Comparison of ENCODE assay signal across 16 mouse cellular contexts in genomic region chr19:4072706-4073424, GRCm38 (mm10). TPM values are rescaled to one million over a fixed set of nuclear protein-coding genes. Genes with fewer than 3 reads are reported as not detected.
"Had no signal": no experiment of that assay in that cellular context is flagged by ENCODE, and none has a peak within 500 bp of the region (broad histone marks: within the 10 kb centered on the region; RNA-seq: fewer than 3 reads in every experiment).

No protein-coding gene starts in this region.

- H3K27me3 ChIP-seq: lung, embryonic 15.5 days; midbrain, embryonic 15.5 days; neural tube, embryonic 12.5 days had no signal

- DNase-seq: liver; lung, postnatal 14 days; thymus, postnatal 4 days had no signal

- H3K4me1 ChIP-seq: lung, embryonic 15.5 days; midbrain, embryonic 15.5 days; neural tube, embryonic 12.5 days had no signal

- H3K4me2 ChIP-seq: lung, embryonic 15.5 days; midbrain, embryonic 15.5 days; neural tube, embryonic 12.5 days had no signal

- H3K9me3 ChIP-seq: lung, embryonic 15.5 days; midbrain, embryonic 15.5 days; neural tube, embryonic 12.5 days had no signal

- H3K36me3 ChIP-seq: lung, embryonic 15.5 days; midbrain, embryonic 15.5 days; neural tube, embryonic 12.5 days had no signal

- ATAC-seq: inflammation-experienced regulatory T-cells, adult 6 months; intestine, postnatal 0 days; midbrain, embryonic 15.5 days had no signal

- H3K9ac ChIP-seq: lung, embryonic 15.5 days; midbrain, embryonic 15.5 days; neural tube, embryonic 12.5 days had no signal

- H3K27ac ChIP-seq: left cerebral cortex, adult 2 months; lung, embryonic 15.5 days; midbrain, embryonic 15.5 days; neural tube, embryonic 12.5 days; stomach, postnatal 0 days had no signal

- H3K4me3 ChIP-seq: left cerebral cortex, adult 2 months; lung, embryonic 15.5 days; midbrain, embryonic 15.5 days; neural tube, embryonic 12.5 days had no signal

RNA-seq across cellular contexts. Expression of gene Cabp2, which starts 8.5 kb away (rescaled TPM):
- total RNA-seq: layer of hippocampus, postnatal 25 days; left cerebral cortex, adult 2 months; left cerebral cortex, postnatal 14 days; megakaryocyte progenitor cell, adult 5-6 weeks; monocyte, adult 5-6 weeks; neutrophil, adult 5-6 weeks had no signal
- polyA plus RNA-seq: inflammation-experienced regulatory T-cells, adult 6 months; intestine, postnatal 0 days; limb, embryonic 11.5 days; lung, embryonic 15.5 days; neural tube, embryonic 12.5 days; stomach, postnatal 0 days had no signal

RNA-seq across cellular contexts. Expression of gene Gstp3, which starts 13.5 kb away (rescaled TPM):
- total RNA-seq: layer of hippocampus, postnatal 25 days; left cerebral cortex, adult 2 months; left cerebral cortex, postnatal 14 days had no signal
- polyA plus RNA-seq: midbrain, embryonic 15.5 days; neural tube, embryonic 12.5 days had no signal

RNA-seq across cellular contexts. Expression of gene Gstp2, which starts 27.0 kb away (rescaled TPM):
- total RNA-seq: megakaryocyte progenitor cell, adult 5-6 weeks; monocyte, adult 5-6 weeks; neutrophil, adult 5-6 weeks had no signal
